Mouse (Mus musculus) liver, adult (tissue): ENCODE data around the gene Cux2.

Experiments
- GATA4 ChIP-seq: IDR thresholded peaks from 2 replicates; pipeline ENCODE4 v1.6.1; 2014; ENCODE audit warnings: mild to moderate bottlenecking, low read length; ENCODE audit not compliant: insufficient replicate concordance

Gene Cux2

GRCm38 (mm10) chr5:121854768-121855167 is 195.1 kb downstream of the Cux2 start:
- TF ChIP-seq GATA4 = no peak

- TF ChIP-seq GATA4 = no peak
Measured at GRCm38 (mm10) chr5:121853368-121854051, 196.4 kb downstream of the Cux2 start.

GRCm38 (mm10) chr5:121849478-121850349 is 200.2 kb downstream of the Cux2 start:
- no peak for TF ChIP-seq GATA4

- TF ChIP-seq GATA4 = peak; percentile 24; the same call in 1 of the 2 replicates
Measured at GRCm38 (mm10) chr5:121848743-121849142, 201.2 kb downstream of the Cux2 start, which contains the start of gene Pheta1. Gene Pheta1, plus strand, starts transcription at chr5:121848984.

GRCm38 (mm10) chr5:121848035-121848519 is 201.8 kb downstream of the Cux2 start:
- no peak for TF ChIP-seq GATA4

- TF ChIP-seq GATA4 = no peak
Measured at GRCm38 (mm10) chr5:121846322-121846721, 203.6 kb downstream of the Cux2 start.

GRCm38 (mm10) chr5:121845361-121845760 is 204.5 kb downstream of the Cux2 start:
- no peak for TF ChIP-seq GATA4

GRCm38 (mm10) chr5:121843138-121843905 is 206.6 kb downstream of the Cux2 start:
- no peak for TF ChIP-seq GATA4

- peak; percentile 15; the same call in 1 of the 2 replicates for TF ChIP-seq GATA4
Measured at GRCm38 (mm10) chr5:121842665-121843118, 207.2 kb downstream of the Cux2 start.

GRCm38 (mm10) chr5:121841973-121842372 is 207.9 kb downstream of the Cux2 start:
- TF ChIP-seq GATA4 = no peak

- TF ChIP-seq GATA4 = no peak
Measured at GRCm38 (mm10) chr5:121841516-121841915, 208.4 kb downstream of the Cux2 start.

GRCm38 (mm10) chr5:121839128-121839473 is 210.8 kb downstream of the Cux2 start:
- TF ChIP-seq GATA4 = no peak; the same call in 1 of the 2 replicates

- no peak for TF ChIP-seq GATA4
Measured at GRCm38 (mm10) chr5:121838341-121839127, 211.4 kb downstream of the Cux2 start.
